Mouse (Mus musculus) spleen, postnatal 10 days (tissue): ENCODE results near the gene Trpc2.
A peak's percentile ranks its signal among the peaks of the same experiment; 100 is the strongest.

Source experiments
- DNase-seq, 2 experiments: peaks; one replicate each; pipeline ENCODE4 v3.0.0; 2021 to 2022; ENCODE audit warnings: low spot score in 2 of 2

Trpc2 gene

GRCm38 (mm10) chr7:102102696-102103095 is 19.8 kb downstream of the Trpc2 start:
- no peak for DNase-seq

GRCm38 (mm10) chr7:102103555-102103954 is 20.6 kb downstream of the Trpc2 start:
- no peak for DNase-seq

GRCm38 (mm10) chr7:102104126-102104525 is 21.2 kb downstream of the Trpc2 start:
- no peak for DNase-seq

GRCm38 (mm10) chr7:102106700-102107141 is 23.8 kb downstream of the Trpc2 start:
- DNase-seq: peak in 1 of 2 experiments; percentile 32

- DNase-seq: no peak
Observed at GRCm38 (mm10) chr7:102108206-102108605, 25.3 kb downstream of the Trpc2 start.

GRCm38 (mm10) chr7:102109171-102109570 is 26.3 kb downstream of the Trpc2 start, which contains the start of gene Art5:
Gene Art5 (minus strand): TSS chr7:102109489.
- DNase-seq: no peak

GRCm38 (mm10) chr7:102109746-102110145 is 26.8 kb downstream of the Trpc2 start:
- DNase-seq: no peak

GRCm38 (mm10) chr7:102113151-102113729 is 30.3 kb downstream of the Trpc2 start:
- no peak for DNase-seq

GRCm38 (mm10) chr7:102116579-102117331 is 33.8 kb downstream of the Trpc2 start, which contains the start of gene Chrna10:
Gene Chrna10 (minus strand): TSS chr7:102116828.
- no peak for DNase-seq

- DNase-seq: no peak
Observed at GRCm38 (mm10) chr7:102117382-102117781, 34.5 kb downstream of the Trpc2 start.

GRCm38 (mm10) chr7:102120326-102120725 is 37.4 kb downstream of the Trpc2 start:
- no peak for DNase-seq

- DNase-seq: no peak
Observed at GRCm38 (mm10) chr7:102132395-102132794, 49.5 kb downstream of the Trpc2 start.

- DNase-seq: peak; percentile 40 to 74
Observed at GRCm38 (mm10) chr7:102137464-102137863, 54.5 kb downstream of the Trpc2 start.

GRCm38 (mm10) chr7:102137898-102138297 is 55.0 kb downstream of the Trpc2 start:
- DNase-seq: no peak
